Mouse (Mus musculus) embryonic facial prominence, embryonic 13.5 days (tissue): ENCODE data around the gene Med25. TPM values are rescaled to one million over a fixed set of nuclear protein-coding genes. Genes with fewer than 3 reads are reported as not detected.
A peak's percentile ranks its signal among the peaks of the same experiment; 100 is the strongest.

ENCODE experiments used
- ATAC-seq: fragments of 200-750 bp; cut with Nextera tagmentation; 2 replicates; pipeline ENCODE4 v1.8.0; 2017; ENCODE audit warnings: low read depth; ENCODE audit not compliant: insufficient number of reproducible peaks, insufficient read depth, low FRiP score, low TSS enrichment
- H3K27ac ChIP-seq: fragments of 300-500 bp; sonication (generic); 2 replicates; pipeline ENCODE4 v1.5.1; 2015; ENCODE audit warnings: moderate library complexity, mild to moderate bottlenecking, inconsistent platforms
- H3K27me3 ChIP-seq: fragments of 300-500 bp; sonication (generic); 2 replicates; pipeline ENCODE4 v1.6.1; 2015; ENCODE audit warnings: mild to moderate bottlenecking, inconsistent platforms
- H3K36me3 ChIP-seq: fragments of 300-500 bp; sonication (generic); 2 replicates; pipeline ENCODE4 v1.6.1; 2015; ENCODE audit warnings: mild to moderate bottlenecking, inconsistent platforms
- H3K4me1 ChIP-seq: fragments of 300-500 bp; sonication (generic); 2 replicates; pipeline ENCODE4 v1.6.1; 2015; ENCODE audit warnings: inconsistent platforms
- H3K4me2 ChIP-seq: fragments of 300-500 bp; sonication (generic); 2 replicates; pipeline ENCODE4 v1.6.1; 2015; ENCODE audit warnings: moderate library complexity, mild to moderate bottlenecking, inconsistent platforms
- H3K4me3 ChIP-seq: fragments of 300-500 bp; sonication (generic); 2 replicates; pipeline ENCODE4 v1.5.1; 2015; ENCODE audit warnings: mild to moderate bottlenecking, inconsistent platforms
- H3K9ac ChIP-seq: fragments of 300-500 bp; sonication (generic); 2 replicates; pipeline ENCODE4 v1.6.1; 2015; ENCODE audit warnings: mild to moderate bottlenecking, inconsistent platforms
- H3K9me3 ChIP-seq: fragments of 300-500 bp; sonication (generic); 2 replicates; pipeline ENCODE4 v1.6.1; 2016; ENCODE audit warnings: inconsistent platforms
- WGBS: fragments of 180-500 bp; shearing (Covaris S2); methylation state at CpG from one replicate; pipeline ENCODE4 v1.1.7; 2015; ENCODE audit warnings: mixed read lengths; 5-methylcytosine and 5-hydroxymethylcytosine counted together
- polyA plus RNA-seq: library from polyadenylated mRNA; unstranded; fragments of >200 nt; fragmentation: Nextera tagmentation; extraction: Ambion mirVana; gene quantifications from 2 replicates; pipeline ENCODE4 v1.2.1, GENCODE M21; 2015

Gene Med25
- polyA plus RNA-seq, 1 experiment from 2014 or later = 111 TPM

- no peak for ATAC-seq
- H3K4me3 ChIP-seq = peak overlapping the region; percentile 40
Observed at GRCm38 (mm10) chr7:44840426-44840825, 52.1 kb downstream of the Med25 start.

GRCm38 (mm10) chr7:44839491-44840191 is 52.9 kb downstream of the Med25 start:
- peak overlapping the region; percentile 62 for H3K9ac ChIP-seq
- WGBS = 2% methylated on average over 58 of the region's 58 CpGs
- H3K36me3 ChIP-seq = peaks cover 44% of the 10 kb centered on the region
- H3K4me2 ChIP-seq = peak overlapping the region; percentile 66
- H3K27ac ChIP-seq = no peak overlapping the region
- peaks cover 15% of the 10 kb centered on the region for H3K4me1 ChIP-seq
- peak overlapping the region; percentile 40 for H3K4me3 ChIP-seq
- ATAC-seq = 0 out of 2 replicates have a peak, but pooled peaks have one; percentile 11
- peaks cover 36% of the 10 kb centered on the region for H3K27me3 ChIP-seq
- H3K9me3 ChIP-seq = no peaks in the 10 kb centered on the region

More at GRCm38 (mm10) chr7:44840426-44840825, 52.1 kb downstream of the Med25 start:
- peaks cover 52% of the 10 kb centered on the region for H3K36me3 ChIP-seq
- H3K27me3 ChIP-seq = peaks cover 36% of the 10 kb centered on the region
- peak overlapping the region; percentile 66 for H3K4me2 ChIP-seq
- peaks cover 15% of the 10 kb centered on the region for H3K4me1 ChIP-seq
- H3K9ac ChIP-seq = peak overlapping the region; percentile 62
- H3K9me3 ChIP-seq = no peaks in the 10 kb centered on the region
- WGBS = 52% methylated on average over 14 of the region's 14 CpGs
- H3K27ac ChIP-seq = no peak overlapping the region

DNA sequence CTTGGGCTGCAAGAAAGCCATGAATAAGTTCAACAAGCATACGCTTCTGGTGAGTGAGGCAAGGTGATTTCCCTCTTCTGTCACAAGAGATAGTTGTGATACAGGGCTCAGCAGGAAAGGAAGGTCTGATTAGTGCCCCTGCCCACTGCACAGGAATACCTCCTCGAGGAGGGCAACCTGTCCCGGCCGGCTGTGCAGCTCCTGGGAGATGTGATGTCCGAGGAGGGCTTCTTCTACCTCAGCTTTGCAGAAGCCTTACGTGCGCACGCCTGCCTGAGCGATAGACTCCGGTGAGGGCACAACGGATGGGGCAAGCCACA is 53.4 kb downstream of the Med25 start:
- Histone ChIP-seq H3K4me2 (peak overlapping the region; percentile 66), H3K9ac (peak overlapping the region; percentile 62), H3K36me3 (peaks cover 39% of the 10 kb centered on the region), H3K9me3 (no peaks in the 10 kb centered on the region), H3K27ac (no peak overlapping the region), H3K4me1 (peaks cover 15% of the 10 kb centered on the region), H3K27me3 (peaks cover 36% of the 10 kb centered on the region), H3K4me3 (peak overlapping the region; percentile 40)
- WGBS = 24% methylated on average over 11 of the region's 11 CpGs
- ATAC-seq = no peak

DNA sequence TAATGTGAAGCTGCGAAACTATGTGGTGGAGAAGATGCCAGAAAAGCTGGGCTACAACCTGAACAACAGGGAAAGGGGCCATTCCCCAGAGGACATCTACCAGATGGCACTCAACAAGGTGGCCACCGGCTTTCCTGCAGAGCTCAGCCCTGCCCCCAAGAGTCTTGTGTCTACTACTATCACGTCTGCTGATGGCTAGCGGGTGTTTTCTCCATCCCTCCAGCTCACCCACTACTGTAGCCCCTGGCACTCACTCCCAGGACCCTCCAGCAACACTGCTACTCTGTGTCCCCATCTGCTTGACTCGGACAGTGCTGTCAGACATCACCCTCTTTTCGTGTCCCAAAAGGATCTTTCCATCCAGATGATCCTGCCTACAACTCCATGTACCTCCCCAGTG is 54.4 kb downstream of the Med25 start:
- H3K9ac ChIP-seq = no peak overlapping the region
- no peak for ATAC-seq
- H3K4me2 ChIP-seq = no peak overlapping the region
- no peak overlapping the region for H3K4me3 ChIP-seq
- no peak overlapping the region for H3K27ac ChIP-seq
- peaks cover 29% of the 10 kb centered on the region for H3K36me3 ChIP-seq
- no peaks in the 10 kb centered on the region for H3K9me3 ChIP-seq
- 82% methylated on average over 6 of the region's 6 CpGs for WGBS
- H3K27me3 ChIP-seq = peaks cover 36% of the 10 kb centered on the region
- H3K4me1 ChIP-seq = peaks cover 17% of the 10 kb centered on the region

DNA sequence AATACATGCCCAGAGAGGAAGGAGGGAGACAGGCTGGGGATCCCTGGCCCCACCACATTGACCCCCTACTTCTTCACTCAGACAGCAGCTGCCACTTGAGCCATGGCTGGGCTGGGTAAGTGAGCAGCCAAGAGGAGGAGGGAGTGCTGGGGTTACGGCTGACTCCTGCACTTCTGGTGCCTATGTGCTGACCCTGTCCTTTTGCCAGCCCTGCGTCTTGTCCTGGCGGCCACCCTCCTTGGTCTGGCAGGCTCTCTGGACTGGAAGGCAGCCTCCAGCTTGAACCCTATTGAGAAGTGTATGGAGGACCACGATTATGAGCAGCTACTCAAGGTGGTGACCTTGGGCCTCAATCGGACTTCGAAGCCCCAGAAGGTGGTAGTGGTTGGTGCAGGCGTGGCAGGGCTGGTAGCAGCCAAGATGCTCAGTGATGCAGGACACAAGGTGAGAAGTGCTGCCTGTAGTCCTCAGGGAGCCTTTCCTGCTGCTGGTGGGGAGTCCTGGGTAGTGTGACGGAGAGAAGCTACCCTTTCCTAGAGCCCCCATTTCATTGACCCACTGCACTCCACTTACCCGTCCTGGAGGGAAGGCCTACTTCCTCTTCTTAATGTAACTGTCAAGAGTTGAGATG is 56.0 kb downstream of the Med25 start:
- no peak overlapping the region for H3K9ac ChIP-seq
- H3K4me3 ChIP-seq = no peak overlapping the region
- WGBS = 83% methylated on average over 9 of the region's 9 CpGs
- H3K27ac ChIP-seq = no peak overlapping the region
- H3K4me1 ChIP-seq = peaks cover 23% of the 10 kb centered on the region
- no peak for ATAC-seq
- H3K4me2 ChIP-seq = no peak overlapping the region
- peaks cover 21% of the 10 kb centered on the region for H3K36me3 ChIP-seq
- H3K27me3 ChIP-seq = peaks cover 34% of the 10 kb centered on the region
- H3K9me3 ChIP-seq = no peaks in the 10 kb centered on the region

GRCm38 (mm10) chr7:44836016-44836404 is 56.5 kb downstream of the Med25 start:
- no peak for ATAC-seq
- WGBS = 41% methylated on average over 3 of the region's 3 CpGs
- Histone ChIP-seq H3K27me3 (peaks cover 29% of the 10 kb centered on the region), H3K4me3 (no peak overlapping the region), H3K27ac (no peak overlapping the region), H3K4me2 (no peak overlapping the region), H3K9ac (no peak overlapping the region), H3K36me3 (peaks cover 21% of the 10 kb centered on the region), H3K9me3 (no peaks in the 10 kb centered on the region), H3K4me1 (peaks cover 23% of the 10 kb centered on the region)

GRCm38 (mm10) chr7:44835373-44836015 is 57.0 kb downstream of the Med25 start:
- Histone ChIP-seq H3K36me3 (peaks cover 21% of the 10 kb centered on the region), H3K4me3 (no peak overlapping the region), H3K27me3 (peaks cover 24% of the 10 kb centered on the region), H3K4me2 (no peak overlapping the region), H3K4me1 (peaks cover 23% of the 10 kb centered on the region), H3K9me3 (no peaks in the 10 kb centered on the region), H3K27ac (no peak overlapping the region), H3K9ac (no peak overlapping the region)
- ATAC-seq = no peak
- WGBS = 100% methylated on average over 1 of the region's 1 CpGs

DNA sequence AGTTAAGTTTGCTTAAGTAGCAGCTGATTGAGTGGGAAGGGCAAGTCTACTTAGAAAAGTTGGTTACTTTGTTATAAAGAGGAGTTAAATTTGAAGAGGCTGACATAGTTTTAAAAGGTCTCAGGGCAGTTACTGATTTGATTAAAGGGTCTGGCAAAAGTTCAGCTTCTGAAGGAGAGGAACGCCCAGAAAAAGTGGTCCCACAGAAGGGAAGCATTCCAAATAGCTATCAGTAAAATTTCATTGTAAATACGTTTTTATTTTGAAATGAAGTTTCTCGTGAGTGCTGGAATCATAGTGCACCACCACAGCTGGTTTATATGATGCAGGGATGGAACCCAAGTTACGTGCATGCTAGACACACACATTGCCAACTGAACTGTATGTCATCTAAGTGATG is 59.7 kb downstream of the Med25 start:
- Histone ChIP-seq H3K4me2 (no peak overlapping the region), H3K4me1 (peaks cover 11% of the 10 kb centered on the region), H3K27me3 (no peaks in the 10 kb centered on the region), H3K27ac (no peak overlapping the region; the same call in 1 of the 2 replicates), H3K9ac (no peak overlapping the region), H3K4me3 (no peak overlapping the region), H3K9me3 (no peaks in the 10 kb centered on the region), H3K36me3 (peaks cover 45% of the 10 kb centered on the region)
- 48% methylated on average over 4 of the region's 4 CpGs for WGBS
- no peak for ATAC-seq

GRCm38 (mm10) chr7:44828706-44829105 is 63.8 kb downstream of the Med25 start:
- no peak overlapping the region for H3K4me3 ChIP-seq
- H3K27ac ChIP-seq = no peak overlapping the region
- no peaks in the 10 kb centered on the region for H3K9me3 ChIP-seq
- 88% methylated on average over 5 of the region's 5 CpGs for WGBS
- H3K27me3 ChIP-seq = no peaks in the 10 kb centered on the region
- peaks cover 16% of the 10 kb centered on the region for H3K4me1 ChIP-seq
- no peak overlapping the region for H3K4me2 ChIP-seq
- peaks cover 54% of the 10 kb centered on the region for H3K36me3 ChIP-seq
- no peak for ATAC-seq
- H3K9ac ChIP-seq = 0 out of 2 replicates have a peak overlapping the region, but pooled peaks have one; percentile 27

DNA sequence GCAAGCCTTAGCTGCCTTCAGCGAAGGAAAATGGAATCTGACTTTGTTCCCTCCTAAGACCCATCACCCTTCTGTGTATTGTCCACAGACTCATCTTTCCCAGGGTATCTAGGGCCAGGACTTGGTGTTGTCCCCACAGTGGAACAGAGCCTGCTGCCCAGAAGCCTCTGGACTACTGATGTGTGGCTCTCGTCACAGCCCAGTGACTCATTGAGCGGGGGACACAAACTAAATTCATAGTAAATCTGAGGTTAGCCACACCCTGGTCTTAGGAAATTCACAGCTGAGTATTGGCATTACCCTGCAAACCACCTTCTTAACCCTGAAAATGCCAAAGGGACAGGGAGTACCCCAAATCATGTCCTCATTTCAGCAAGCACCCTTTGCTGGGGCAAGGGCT is 65.7 kb downstream of the Med25 start:
- Histone ChIP-seq H3K4me2 (no peak overlapping the region), H3K36me3 (peaks cover 49% of the 10 kb centered on the region), H3K4me1 (peaks cover 22% of the 10 kb centered on the region), H3K9ac (no peak overlapping the region), H3K27ac (no peak overlapping the region), H3K27me3 (no peaks in the 10 kb centered on the region), H3K4me3 (no peak overlapping the region), H3K9me3 (no peaks in the 10 kb centered on the region)
- no peak for ATAC-seq
- WGBS = 85% methylated on average over 3 of the region's 3 CpGs
